Mouse (Mus musculus): ENCODE measurements around the gene Rasgrf1.

Gene Rasgrf1

DNA sequence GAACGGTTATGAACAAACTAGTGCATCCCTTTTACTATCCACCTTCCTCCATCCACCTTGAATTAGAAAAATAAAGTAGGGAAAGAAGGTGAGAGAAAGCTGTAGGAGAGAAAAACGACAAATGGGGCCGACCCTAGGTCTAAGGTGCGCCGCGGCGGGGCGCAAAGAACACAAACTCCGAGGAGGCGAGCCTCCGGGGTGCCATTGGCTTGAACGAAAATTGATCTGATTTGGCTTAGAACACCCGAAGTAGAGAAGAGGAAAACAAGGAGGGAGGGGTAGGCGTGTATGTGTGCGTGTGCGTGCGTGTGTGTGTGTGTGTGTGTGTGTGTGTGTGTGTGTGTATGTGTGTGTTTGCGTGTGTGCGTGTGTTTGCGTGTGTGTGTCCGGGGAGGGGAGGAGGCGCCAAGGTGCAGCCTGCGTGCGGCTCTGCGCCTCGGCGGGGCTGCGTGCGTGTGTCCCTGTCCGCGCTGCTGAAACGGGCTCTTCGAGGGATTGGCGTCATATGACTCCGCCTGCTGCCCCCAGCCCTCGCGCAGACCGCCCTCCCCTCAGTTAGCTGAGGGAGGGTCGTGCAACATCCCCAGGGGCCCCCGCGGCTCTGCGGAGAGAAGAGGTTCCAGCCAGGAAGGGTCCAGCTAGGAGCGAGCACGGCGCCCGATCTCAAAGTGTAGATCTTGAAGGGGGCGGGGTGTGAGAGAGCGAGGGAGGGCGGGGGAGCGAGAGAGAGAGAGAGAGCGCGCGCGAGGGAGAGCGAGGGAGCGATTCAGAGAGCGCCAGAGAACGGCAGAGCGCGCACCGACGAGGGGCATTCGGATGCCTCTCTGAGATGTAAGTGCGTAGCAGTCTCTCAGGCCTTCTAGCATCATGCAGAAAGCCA, at the start of gene Rasgrf1:
TSS of gene Rasgrf1 (plus strand) at position 778 of the 880 bp plus-strand sequence.
- DNase-seq (ENCODE audit: low spot score in 2 of 2): no peak

DNA sequence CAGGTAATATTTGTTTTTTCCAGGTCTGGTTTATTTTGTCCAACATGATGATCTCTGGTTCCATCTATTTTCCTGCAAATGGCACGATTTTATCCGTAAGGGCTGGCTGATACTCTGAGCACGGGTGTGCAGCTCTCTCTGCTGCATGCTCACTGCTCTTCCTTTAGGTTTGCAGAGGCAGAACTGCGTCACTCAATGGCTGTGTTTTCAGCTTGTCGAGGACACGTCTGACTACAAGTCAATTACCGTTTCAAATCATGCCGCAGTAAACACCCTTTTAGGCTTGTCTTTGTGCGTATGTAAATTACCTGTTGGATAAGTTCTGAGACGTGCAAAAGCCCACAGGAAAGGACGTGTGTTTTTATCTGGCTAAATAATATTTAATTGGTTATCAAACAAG, 49.6 kb upstream of the Rasgrf1 start:
- DNase-seq (ENCODE audit: low spot score in 2 of 2): no peak

- DNase-seq (ENCODE audit: low spot score in 2 of 2): no peak
Measured at GRCm38 (mm10) chr9:89860584-89860983, 49.1 kb upstream of the Rasgrf1 start.

DNA sequence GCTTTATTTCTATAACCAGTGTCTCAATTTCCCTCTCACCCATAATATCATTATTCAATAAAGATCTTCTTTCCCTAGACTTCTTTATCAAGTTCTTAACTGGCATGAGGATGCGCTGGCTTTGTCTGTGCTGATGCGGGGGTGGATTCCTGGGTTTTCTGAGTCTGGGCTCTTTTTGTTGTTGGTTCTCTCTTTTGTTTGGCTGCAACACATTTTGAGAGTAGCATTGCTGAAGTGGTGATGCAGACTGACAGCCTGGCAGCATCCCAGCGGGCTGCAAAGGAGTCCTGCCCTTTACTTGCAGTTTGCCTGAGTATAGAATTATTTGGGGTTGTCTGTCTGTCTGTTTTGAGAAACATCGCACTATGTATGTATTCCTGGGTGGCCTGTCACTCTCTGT, 42.6 kb upstream of the Rasgrf1 start:
- DNase-seq (ENCODE audit: low spot score in 2 of 2): no peak

DNA sequence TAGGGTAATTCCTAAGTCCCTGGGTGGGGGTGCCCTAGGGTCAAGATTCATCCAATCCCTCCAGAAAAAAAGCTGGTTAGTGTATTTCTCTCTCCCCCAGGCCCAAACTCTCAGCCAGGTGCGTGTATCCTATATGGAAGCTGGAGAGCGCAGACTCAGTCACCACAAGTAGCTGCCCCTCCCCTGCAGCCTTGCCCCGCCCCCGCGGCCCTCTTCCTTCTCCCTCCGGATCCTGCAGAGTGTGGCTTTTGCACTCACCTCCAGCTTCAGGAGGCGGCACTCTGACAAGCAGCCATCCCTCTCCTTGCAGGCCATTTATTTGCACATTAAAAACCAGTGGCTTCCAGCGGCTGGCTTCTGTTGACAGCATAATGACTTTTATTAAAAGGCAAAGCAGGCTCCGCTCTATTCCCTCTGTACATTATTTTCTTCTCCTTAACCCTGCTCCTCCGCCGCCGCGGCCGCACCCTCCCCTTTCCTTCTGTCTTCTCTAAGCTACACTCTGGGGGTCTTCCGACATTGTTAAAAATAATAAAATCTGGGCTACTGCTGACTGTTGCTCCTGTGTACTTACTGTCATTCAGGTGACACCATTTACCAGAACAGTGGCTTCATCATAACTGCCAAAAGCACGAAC, 41.5 kb upstream of the Rasgrf1 start:
- no peak for DNase-seq (ENCODE audit: low spot score in 2 of 2)

DNA sequence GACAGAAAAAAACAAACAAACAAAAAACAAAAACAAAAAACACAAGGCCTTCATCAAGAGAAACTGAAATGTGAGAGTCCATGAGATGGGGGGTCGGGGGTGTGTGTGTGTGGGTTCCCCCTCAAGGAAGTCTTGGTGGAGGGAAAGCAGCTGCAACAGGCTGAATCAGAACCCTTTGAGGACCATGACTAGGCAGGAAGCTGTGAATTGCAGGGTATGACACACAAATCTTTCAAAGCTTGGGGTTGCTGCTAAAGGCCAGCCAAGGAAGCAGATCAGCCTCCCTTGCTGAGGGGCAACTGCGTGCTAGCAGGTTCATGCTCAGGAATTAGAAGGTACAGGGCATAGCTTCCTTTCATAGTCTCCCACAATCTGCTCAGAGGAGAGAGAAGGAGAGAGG, 40.1 kb upstream of the Rasgrf1 start:
- no peak for DNase-seq (ENCODE audit: low spot score in 2 of 2)

- no peak for DNase-seq (ENCODE audit: low spot score in 2 of 2)
Measured at GRCm38 (mm10) chr9:89870531-89871150, 39.1 kb upstream of the Rasgrf1 start.

- no peak for DNase-seq (ENCODE audit: low spot score in 2 of 2)
Measured at GRCm38 (mm10) chr9:89872137-89872536, 37.6 kb upstream of the Rasgrf1 start.

DNA sequence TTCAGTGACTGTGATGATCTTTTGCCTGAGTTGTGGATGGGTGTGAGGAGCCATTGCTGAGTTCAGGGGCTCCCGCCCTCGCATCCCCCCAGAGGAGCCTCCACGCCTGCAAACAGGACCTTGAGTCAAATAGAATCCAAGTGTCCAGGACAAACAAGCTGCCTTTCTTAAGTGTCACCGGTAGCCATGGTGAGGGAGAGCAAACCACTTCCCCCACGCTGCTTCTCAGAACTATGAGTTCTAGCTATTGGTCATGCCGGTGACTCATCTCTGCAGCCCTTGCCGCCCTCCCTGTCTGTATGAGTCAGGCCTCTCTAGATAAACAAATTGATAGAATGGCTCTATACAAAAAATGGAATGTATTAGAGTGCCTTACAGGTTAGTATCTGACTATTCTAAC, 35.3 kb upstream of the Rasgrf1 start:
- DNase-seq (ENCODE audit: low spot score in 2 of 2): no peak

- DNase-seq (ENCODE audit: low spot score in 2 of 2): no peak
Measured at GRCm38 (mm10) chr9:89875551-89875950, 34.2 kb upstream of the Rasgrf1 start.

- no peak for DNase-seq (ENCODE audit: low spot score in 2 of 2)
Measured at GRCm38 (mm10) chr9:89878471-89879020, 31.2 kb upstream of the Rasgrf1 start.

DNA sequence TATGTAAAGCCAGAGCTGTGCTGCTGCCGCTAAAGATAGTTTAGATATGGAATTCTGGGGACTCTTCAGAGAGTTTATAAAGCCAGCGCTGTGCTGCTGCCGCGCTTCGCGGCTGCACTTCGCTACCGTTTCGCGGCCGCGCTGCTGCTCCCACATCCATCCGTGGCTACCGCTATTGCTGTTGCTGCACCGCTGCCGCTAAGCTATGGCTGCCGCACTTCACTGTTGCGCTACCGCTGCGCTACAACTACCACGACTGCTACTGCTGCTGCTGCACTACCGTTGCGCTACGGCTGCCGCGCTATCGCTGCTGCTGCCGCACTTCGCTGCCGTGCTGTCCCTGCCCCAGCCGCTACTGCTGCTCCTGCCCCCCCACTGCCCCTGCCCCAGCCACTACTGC, 30.1 kb upstream of the Rasgrf1 start:
- no peak for DNase-seq (ENCODE audit: low spot score in 2 of 2)

GRCm38 (mm10) chr9:89881552-89881951, 28.2 kb upstream of the Rasgrf1 start:
- DNase-seq (ENCODE audit: low spot score in 2 of 2): no peak

DNA sequence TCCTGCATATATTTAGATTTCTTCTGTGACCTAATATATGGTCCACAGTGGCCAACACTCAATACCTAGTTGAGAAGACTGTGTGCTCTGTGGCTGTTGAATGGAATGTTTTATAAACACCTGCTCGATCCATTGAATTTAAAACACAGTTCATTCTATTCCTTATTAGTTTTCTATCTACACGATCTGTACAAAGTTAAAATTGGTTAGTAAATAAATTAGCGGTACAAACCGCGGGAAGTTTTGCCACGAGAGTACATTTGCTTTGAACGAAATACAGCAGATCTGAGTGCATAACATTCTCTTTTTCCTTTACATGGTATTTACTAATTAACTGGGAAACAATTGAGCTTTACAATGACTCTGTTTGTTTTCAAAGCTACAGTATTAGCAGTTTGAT, 27.1 kb upstream of the Rasgrf1 start:
- DNase-seq (ENCODE audit: low spot score in 2 of 2): no peak

GRCm38 (mm10) chr9:89885701-89886218, 23.9 kb upstream of the Rasgrf1 start:
- no peak for DNase-seq (ENCODE audit: low spot score in 2 of 2)

DNA sequence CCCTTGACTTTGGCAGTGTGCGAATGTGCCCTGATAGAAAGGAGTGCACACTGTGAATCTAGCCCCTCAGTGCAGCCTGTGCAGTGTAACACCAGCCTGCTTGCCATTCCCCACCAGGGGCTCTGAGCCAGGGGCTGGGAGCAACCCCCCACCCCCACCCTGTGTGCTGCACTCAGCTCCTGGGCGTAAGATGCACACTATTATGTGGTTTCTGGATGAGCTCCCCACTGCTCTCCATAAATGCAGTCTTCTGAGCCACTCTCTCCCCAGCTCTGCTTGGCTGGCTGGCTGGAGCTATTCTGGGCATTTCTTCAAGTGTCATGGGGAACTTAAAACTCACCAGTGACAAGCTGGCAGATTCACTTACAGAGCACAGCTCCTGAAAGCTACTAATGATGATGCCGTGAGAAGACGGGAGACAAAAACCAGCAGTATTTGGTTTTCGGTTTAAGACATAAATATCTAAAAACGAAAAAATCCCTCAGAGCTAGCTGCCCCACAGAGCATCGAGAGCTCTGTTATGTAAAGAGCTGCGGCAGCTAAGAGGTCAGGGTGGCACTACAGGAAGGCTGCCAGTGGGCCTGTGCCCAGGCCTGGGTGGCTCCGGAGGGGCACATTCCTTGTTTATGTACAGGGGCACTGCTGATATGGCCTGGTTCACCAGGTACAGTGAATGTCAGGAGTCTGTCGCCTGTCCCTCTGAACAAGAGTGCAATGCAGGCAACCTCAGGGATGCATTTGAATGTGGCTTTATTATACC, 18.0 kb upstream of the Rasgrf1 start:
- no peak for DNase-seq (ENCODE audit: low spot score in 2 of 2)

GRCm38 (mm10) chr9:89892540-89893188, 17.0 kb upstream of the Rasgrf1 start:
- no peak for DNase-seq (ENCODE audit: low spot score in 2 of 2)

GRCm38 (mm10) chr9:89900111-89900824, 9.4 kb upstream of the Rasgrf1 start:
- DNase-seq (ENCODE audit: low spot score in 2 of 2): no peak

DNA sequence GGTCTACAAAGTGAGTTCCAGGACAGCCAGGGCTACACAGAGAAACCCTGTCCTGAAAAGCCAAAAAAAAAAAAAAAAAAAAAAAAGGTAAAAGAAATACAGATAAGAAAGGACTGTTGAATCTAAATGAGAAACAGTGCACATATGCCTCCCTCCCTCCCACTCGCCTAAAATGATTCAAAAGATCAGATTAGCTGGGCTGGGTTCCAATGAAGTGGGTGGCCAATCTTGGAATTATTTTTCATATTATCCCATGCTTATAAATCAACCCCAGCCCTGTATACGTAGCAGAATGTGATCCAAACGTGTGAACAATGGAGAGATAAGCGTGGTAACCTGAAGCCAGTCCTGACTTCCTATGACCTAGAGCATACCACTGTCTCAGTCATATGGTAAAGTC, 8.5 kb upstream of the Rasgrf1 start:
- DNase-seq (ENCODE audit: low spot score in 2 of 2): no peak

DNA sequence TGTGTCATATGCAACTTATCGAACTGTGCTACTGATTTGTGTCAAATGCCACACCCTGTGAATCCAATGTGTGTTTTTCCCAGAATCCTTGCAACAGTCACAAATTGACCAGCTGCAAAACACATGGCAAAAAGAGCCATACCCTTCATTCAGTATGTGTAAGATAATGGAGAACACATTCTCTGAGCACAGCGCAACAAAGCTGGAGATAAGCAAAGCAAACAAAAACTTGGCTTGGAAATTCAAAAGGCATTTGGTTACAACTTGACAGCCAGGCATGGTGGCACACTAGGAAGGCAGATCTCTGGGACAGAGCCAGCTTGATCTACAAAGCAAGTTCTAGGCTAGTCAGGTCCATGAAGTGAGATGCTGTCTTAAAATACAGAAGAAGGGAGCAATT, 6.9 kb upstream of the Rasgrf1 start:
- DNase-seq (ENCODE audit: low spot score in 2 of 2): no peak
